Mouse (Mus musculus): ENCODE measurements around the gene Psmb11. TPM values are rescaled to one million over a fixed set of nuclear protein-coding genes. Genes with fewer than 3 reads are reported as not detected.

The Psmb11 gene
- polyA plus RNA-seq, 1 experiment = not detected

- no peak for TF ChIP-seq CTCF (IDR thresholded peaks at IDR 0.05; ENCODE audit: extremely low read depth, insufficient read depth, insufficient read length, insufficient replicate concordance)
- WGBS = 91% methylated on average over 5 of the region's 5 CpGs
- DNase-seq (ENCODE audit: low read depth in 1 of 2, low spot score in 2 of 2) = no peak
- H3K27me3 ChIP-seq (ENCODE audit: control insufficient read depth, insufficient read depth, low read length) = no peaks in the 10 kb centered on the region
- H3K4me3 ChIP-seq (ENCODE audit: extremely low read depth, insufficient read depth, insufficient read length) = no peak overlapping the region
- no peaks in the 10 kb centered on the region for H3K4me1 ChIP-seq (ENCODE audit: control insufficient read depth, insufficient read depth, insufficient read length)
- peaks cover 36% of the 10 kb centered on the region for H3K36me3 ChIP-seq (ENCODE audit: control insufficient read depth, insufficient read depth, low read length)
- H3K27ac ChIP-seq (ENCODE audit: insufficient read depth, low read length) = no peak overlapping the region
These were observed 55.1 kb downstream of the Psmb11 start for GRCm38 (mm10) chr14:54676290-54676689.

- DNase-seq (ENCODE audit: low read depth in 1 of 2, low spot score in 2 of 2) = no peak
- Histone ChIP-seq H3K4me3 (ENCODE audit: extremely low read depth, insufficient read depth, insufficient read length) (no peak overlapping the region), H3K27me3 (ENCODE audit: control insufficient read depth, insufficient read depth, low read length) (no peaks in the 10 kb centered on the region), H3K4me1 (ENCODE audit: control insufficient read depth, insufficient read depth, insufficient read length) (no peaks in the 10 kb centered on the region), H3K27ac (ENCODE audit: insufficient read depth, low read length) (no peak overlapping the region), H3K36me3 (ENCODE audit: control insufficient read depth, insufficient read depth, low read length) (peaks cover 33% of the 10 kb centered on the region)
- TF ChIP-seq POLR2A (IDR thresholded peaks at IDR 0.05; ENCODE audit: low read depth, low read length) (no peak), CTCF (IDR thresholded peaks at IDR 0.05; ENCODE audit: extremely low read depth, insufficient read depth, insufficient read length, insufficient replicate concordance) (no peak)
- WGBS = 96% methylated on average over 16 of the region's 16 CpGs
These were observed 57.5 kb downstream of the Psmb11 start for GRCm38 (mm10) chr14:54678657-54679304.

Other genes with a start within 250 kb of the Psmb11 start
- gene Slc7a7, start 203.7 kb upstream of the Psmb11 start, polyA plus RNA-seq (2012; rRNA removed) = 24.6 and 31.2 TPM in 2 replicates
- gene Mrpl52, start 194.5 kb upstream of the Psmb11 start, polyA plus RNA-seq (2012; rRNA removed) = 221 and 393 TPM in 2 replicates
- gene Mmp14, start 189.8 kb upstream of the Psmb11 start, polyA plus RNA-seq (2012; rRNA removed) = 42.0 and 63.2 TPM in 2 replicates
- 154 and 206 TPM in 2 replicates for gene Lrp10, start 157.3 kb upstream of the Psmb11 start, polyA plus RNA-seq (2012; rRNA removed)
- 0.22 and 0.40 TPM in 2 replicates for gene Rem2, start 145.3 kb upstream of the Psmb11 start, polyA plus RNA-seq (2012; rRNA removed)
- gene Prmt5, start 103.9 kb upstream of the Psmb11 start, polyA plus RNA-seq (2012; rRNA removed) = 18.2 and 26.6 TPM in 2 replicates
- gene Haus4, start 66.8 kb upstream of the Psmb11 start, polyA plus RNA-seq (2012; rRNA removed) = 12.8 and 15.1 TPM in 2 replicates
- gene Ajuba, start 43.9 kb upstream of the Psmb11 start, polyA plus RNA-seq (2012; rRNA removed) = 3.0 and 3.9 TPM in 2 replicates
- gene 4931414P19Rik, start 15.4 kb upstream of the Psmb11 start, polyA plus RNA-seq (2012; rRNA removed) = 4.2 and 6.0 TPM in 2 replicates
- gene Psmb5, start 3.4 kb upstream of the Psmb11 start, polyA plus RNA-seq (2012; rRNA removed) = 82.5 and 102 TPM in 2 replicates
- not detected in 2 replicates for gene Gm17606, start 19.5 kb downstream of the Psmb11 start, polyA plus RNA-seq (2012; rRNA removed)
- 7.3 and 10.8 TPM in 2 replicates for gene Cdh24, start 19.9 kb downstream of the Psmb11 start, polyA plus RNA-seq (2012; rRNA removed)
- gene 1700123O20Rik, start 64.8 kb downstream of the Psmb11 start, polyA plus RNA-seq (2012; rRNA removed) = 32.9 and 66.9 TPM in 2 replicates
- gene Acin1, start 65.5 kb downstream of the Psmb11 start, polyA plus RNA-seq (2012; rRNA removed) = 126 and 130 TPM in 2 replicates
- gene Gm29776, start 77.4 kb downstream of the Psmb11 start, polyA plus RNA-seq (2012; rRNA removed) = 0.04 and 0.07 TPM in 2 replicates
- 5.2 and 5.9 TPM in 2 replicates for gene Cebpe, start 90.7 kb downstream of the Psmb11 start, polyA plus RNA-seq (2012; rRNA removed)
- 10.8 and 13.3 TPM in 2 replicates for gene Slc7a8, start 160.5 kb downstream of the Psmb11 start, polyA plus RNA-seq (2012; rRNA removed)
- gene Rnf212b, start 192.7 kb downstream of the Psmb11 start, polyA plus RNA-seq (2012; rRNA removed) = not detected in 2 replicates
- gene Homez, start 249.5 kb downstream of the Psmb11 start, polyA plus RNA-seq (2012; rRNA removed) = 2.8 and 4.1 TPM in 2 replicates